Mouse (Mus musculus): Measurements from ENCODE around the gene Tanc2. TPM values are rescaled to one million over a fixed set of nuclear protein-coding genes. Genes with fewer than 3 reads are reported as not detected.

The Tanc2 gene
- polyA plus RNA-seq (2012; rRNA removed) (0.66 TPM in 2 replicates), polyA plus RNA-seq (2014; fragmentation: Nextera tagmentation; extraction: Ambion mirVana) (0.89 and 0.99 TPM in 2 replicates)

DNA sequence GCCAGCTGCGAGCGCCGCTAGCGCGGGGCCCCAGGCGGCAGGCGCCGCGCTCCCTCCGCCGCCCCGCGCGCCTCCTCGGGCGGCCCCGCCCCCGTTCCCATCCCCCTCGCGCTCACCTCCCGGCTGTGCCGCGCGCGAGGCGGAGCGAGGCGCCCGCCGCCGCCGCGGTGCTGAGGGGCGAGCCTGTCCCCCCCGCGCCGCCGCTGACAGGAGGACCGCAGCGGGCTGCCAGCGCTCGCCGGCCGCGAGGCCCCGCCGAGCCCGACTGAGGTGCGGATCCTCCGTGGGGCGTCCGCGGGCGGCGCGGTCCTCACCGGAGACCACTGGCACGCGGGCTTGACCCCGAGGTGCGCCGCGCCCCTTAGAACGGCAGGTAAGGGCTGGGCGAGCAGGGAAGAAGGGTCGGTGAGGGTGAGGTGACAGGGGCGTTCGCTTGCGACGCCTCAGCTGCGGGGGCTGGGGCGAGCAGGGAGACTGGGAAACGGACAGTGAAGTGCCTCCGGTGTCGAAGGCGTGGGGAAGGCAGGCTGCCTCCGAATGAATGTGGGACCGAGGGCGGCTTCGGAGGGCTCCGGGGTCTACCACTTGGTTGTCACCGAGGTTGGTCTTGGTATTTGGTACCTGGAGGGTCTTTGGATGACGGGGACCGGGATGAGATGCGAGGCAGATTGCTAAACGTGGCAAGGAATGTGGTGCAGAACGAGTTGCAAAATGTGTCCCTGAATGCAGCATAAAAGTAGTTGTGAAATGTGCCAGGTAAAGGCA is at the start of gene Tanc2:
Tanc2 (plus strand) TSS at position 110 of the 765 bp plus-strand sequence.
- WGBS (ENCODE audit: insufficient replicate concordance): under 1% methylated on average over 64 of the region's 87 CpGs
- Histone ChIP-seq H3K4me3 (ENCODE audit: insufficient read depth in 1 of 2, low read depth in 2 of 2, low read length in 2 of 2) (peak within 1 kb of the TSS; percentile 67 to 90), H3K36me3 (replicated peaks; ENCODE audit: control insufficient read depth, insufficient read depth, low read depth) (no peaks in the 10 kb centered on the region), H3K9ac (replicated peaks) (peak within 1 kb of the TSS; percentile 63), H3K27ac (no peak within 1 kb of the TSS), H3K4me1 (replicated peaks; ENCODE audit: control insufficient read depth in 2 of 2, insufficient read depth in 2 of 2, low read length in 1 of 2) (peaks cover 2 to 7% of the 10 kb centered on the region in 2 experiments; a peak in 3 of 4 replicates), H3K9me3 (ENCODE audit: control insufficient read depth, low read length) (no peaks in the 10 kb centered on the region), H3K27me3 (ENCODE audit: control insufficient read depth, insufficient read depth, low read length) (no peaks in the 10 kb centered on the region), H3K4me2 (ENCODE audit: low read depth) (peak within 1 kb of the TSS; percentile 81)
- peak in 2 of 3 experiments; percentile 4 to 33 for DNase-seq (ENCODE audit: low read depth in 3 of 3, low spot score in 3 of 3)
- peak; percentile 25 for ATAC-seq (ENCODE audit: insufficient read depth)
- no peak for TF ChIP-seq EP300 (IDR thresholded peaks at IDR 0.05; ENCODE audit: low read depth)
- TF ChIP-seq CTCF (IDR thresholded peaks at IDR 0.05; ENCODE audit: low read depth): no peak

DNA sequence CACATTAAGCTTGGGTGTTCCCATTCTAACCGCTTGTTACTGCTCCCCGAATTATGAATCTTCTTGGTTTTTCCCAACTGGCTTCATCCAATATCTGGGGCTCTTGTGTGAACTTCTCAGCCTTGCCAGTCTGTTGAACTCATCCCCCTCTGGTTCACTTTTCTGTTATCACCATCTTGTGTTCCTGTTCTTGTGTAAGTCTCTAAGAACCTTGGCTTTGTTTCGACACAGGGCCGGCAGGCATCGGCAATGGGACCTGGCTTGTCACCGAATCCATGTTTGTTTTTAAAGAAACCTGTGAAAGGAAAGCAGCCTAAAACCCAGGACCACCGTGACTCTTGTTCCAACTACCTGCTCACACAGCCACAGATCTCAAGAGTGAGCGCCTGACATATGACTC is 49.0 kb upstream of the Tanc2 start:
- ATAC-seq (ENCODE audit: insufficient read depth) (no peak), DNase-seq (ENCODE audit: low read depth in 3 of 3, low spot score in 3 of 3) (no peak)
- TF ChIP-seq CTCF (IDR thresholded peaks at IDR 0.05; ENCODE audit: low read depth) (no peak), EP300 (IDR thresholded peaks at IDR 0.05; ENCODE audit: low read depth) (no peak)
- H3K27me3 ChIP-seq (ENCODE audit: control insufficient read depth, insufficient read depth, low read length): no peaks in the 10 kb centered on the region
- no peaks in the 10 kb centered on the region for H3K9me3 ChIP-seq (ENCODE audit: control insufficient read depth, low read length)
- H3K36me3 ChIP-seq (replicated peaks; ENCODE audit: control insufficient read depth, insufficient read depth, low read depth): no peaks in the 10 kb centered on the region
- WGBS (ENCODE audit: insufficient replicate concordance): 68% methylated on average over 8 of the region's 8 CpGs
- no peak overlapping the region for H3K27ac ChIP-seq
- H3K9ac ChIP-seq (replicated peaks): no peak overlapping the region
- no peak overlapping the region for H3K4me3 ChIP-seq (ENCODE audit: insufficient read depth in 1 of 2, low read depth in 2 of 2, low read length in 2 of 2)
- no peaks in the 10 kb centered on the region for H3K4me1 ChIP-seq (replicated peaks; ENCODE audit: control insufficient read depth in 2 of 2, insufficient read depth in 2 of 2, low read length in 1 of 2)
- H3K4me2 ChIP-seq (ENCODE audit: low read depth): no peak overlapping the region

- Histone ChIP-seq H3K36me3 (replicated peaks; ENCODE audit: control insufficient read depth, insufficient read depth, low read depth) (no peaks in the 10 kb centered on the region), H3K4me1 (replicated peaks; ENCODE audit: control insufficient read depth in 2 of 2, insufficient read depth in 2 of 2, low read length in 1 of 2) (no peaks in the 10 kb centered on the region), H3K4me3 (ENCODE audit: insufficient read depth in 1 of 2, low read depth in 2 of 2, low read length in 2 of 2) (no peak overlapping the region), H3K27me3 (ENCODE audit: control insufficient read depth, insufficient read depth, low read length) (no peaks in the 10 kb centered on the region), H3K9me3 (ENCODE audit: control insufficient read depth, low read length) (no peaks in the 10 kb centered on the region), H3K4me2 (ENCODE audit: low read depth) (no peak overlapping the region), H3K27ac (no peak overlapping the region), H3K9ac (replicated peaks) (no peak overlapping the region)
- TF ChIP-seq CTCF (IDR thresholded peaks at IDR 0.05; ENCODE audit: low read depth) (no peak), EP300 (IDR thresholded peaks at IDR 0.05; ENCODE audit: low read depth) (no peak)
- WGBS (ENCODE audit: insufficient replicate concordance): 56% methylated on average over 4 of the region's 4 CpGs
- DNase-seq (ENCODE audit: low read depth in 3 of 3, low spot score in 3 of 3) (no peak), ATAC-seq (ENCODE audit: insufficient read depth) (no peak)
Measured at GRCm38 (mm10) chr11:105541366-105541765, 48.4 kb upstream of the Tanc2 start.

GRCm38 (mm10) chr11:105542129-105542528 is 47.7 kb upstream of the Tanc2 start:
- Histone ChIP-seq H3K4me3 (ENCODE audit: insufficient read depth in 1 of 2, low read depth in 2 of 2, low read length in 2 of 2) (no peak overlapping the region), H3K27me3 (ENCODE audit: control insufficient read depth, insufficient read depth, low read length) (no peaks in the 10 kb centered on the region), H3K36me3 (replicated peaks; ENCODE audit: control insufficient read depth, insufficient read depth, low read depth) (no peaks in the 10 kb centered on the region), H3K9ac (replicated peaks) (no peak overlapping the region), H3K4me1 (replicated peaks; ENCODE audit: control insufficient read depth in 2 of 2, insufficient read depth in 2 of 2, low read length in 1 of 2) (no peaks in the 10 kb centered on the region), H3K9me3 (ENCODE audit: control insufficient read depth, low read length) (no peaks in the 10 kb centered on the region), H3K27ac (no peak overlapping the region), H3K4me2 (ENCODE audit: low read depth) (no peak overlapping the region)
- no peak for TF ChIP-seq CTCF (IDR thresholded peaks at IDR 0.05; ENCODE audit: low read depth)
- no peak for TF ChIP-seq EP300 (IDR thresholded peaks at IDR 0.05; ENCODE audit: low read depth)
- no peak for DNase-seq (ENCODE audit: low read depth in 3 of 3, low spot score in 3 of 3)
- ATAC-seq (ENCODE audit: insufficient read depth): no peak
- 5% methylated on average over 1 of the region's 1 CpGs for WGBS (ENCODE audit: insufficient replicate concordance)

DNA sequence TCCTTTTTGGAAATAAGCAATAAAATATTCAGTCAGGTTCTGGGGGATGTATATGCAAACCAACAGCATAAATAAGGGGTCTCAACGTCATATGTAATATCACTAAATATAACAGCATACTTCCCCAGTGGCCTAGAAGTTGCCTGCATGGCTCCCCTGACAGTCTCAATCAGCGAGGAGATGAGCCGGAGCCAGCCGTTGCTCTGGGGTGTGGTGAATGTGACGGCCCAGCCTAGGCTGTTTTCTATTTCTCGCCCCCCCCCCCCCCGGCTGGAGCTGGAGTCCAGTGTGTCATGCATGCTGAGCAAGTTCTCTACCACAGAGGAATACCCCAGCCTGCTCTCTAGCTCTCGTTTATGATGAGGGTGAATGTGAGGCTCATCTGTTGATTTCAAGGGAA is 44.0 kb upstream of the Tanc2 start:
- WGBS (ENCODE audit: insufficient replicate concordance): 48% methylated on average over 8 of the region's 8 CpGs
- Histone ChIP-seq H3K4me2 (ENCODE audit: low read depth) (no peak overlapping the region), H3K36me3 (replicated peaks; ENCODE audit: control insufficient read depth, insufficient read depth, low read depth) (no peaks in the 10 kb centered on the region), H3K4me3 (ENCODE audit: insufficient read depth in 1 of 2, low read depth in 2 of 2, low read length in 2 of 2) (no peak overlapping the region), H3K9me3 (ENCODE audit: control insufficient read depth, low read length) (no peaks in the 10 kb centered on the region), H3K9ac (replicated peaks) (no peak overlapping the region), H3K27ac (no peak overlapping the region), H3K27me3 (ENCODE audit: control insufficient read depth, insufficient read depth, low read length) (no peaks in the 10 kb centered on the region; the same call in 1 of the 2 replicates), H3K4me1 (replicated peaks; ENCODE audit: control insufficient read depth in 2 of 2, insufficient read depth in 2 of 2, low read length in 1 of 2) (peaks cover 0 to 4% of the 10 kb centered on the region in 2 experiments; a peak in 1 of 4 replicates)
- ATAC-seq (ENCODE audit: insufficient read depth) (no peak), DNase-seq (ENCODE audit: low read depth in 3 of 3, low spot score in 3 of 3) (no peak)
- TF ChIP-seq CTCF (IDR thresholded peaks at IDR 0.05; ENCODE audit: low read depth): no peak

All from liver, embryonic 14.5 days (tissue).